ENCODE assay signal across 8 mouse cellular contexts in the genomic region with DNA sequence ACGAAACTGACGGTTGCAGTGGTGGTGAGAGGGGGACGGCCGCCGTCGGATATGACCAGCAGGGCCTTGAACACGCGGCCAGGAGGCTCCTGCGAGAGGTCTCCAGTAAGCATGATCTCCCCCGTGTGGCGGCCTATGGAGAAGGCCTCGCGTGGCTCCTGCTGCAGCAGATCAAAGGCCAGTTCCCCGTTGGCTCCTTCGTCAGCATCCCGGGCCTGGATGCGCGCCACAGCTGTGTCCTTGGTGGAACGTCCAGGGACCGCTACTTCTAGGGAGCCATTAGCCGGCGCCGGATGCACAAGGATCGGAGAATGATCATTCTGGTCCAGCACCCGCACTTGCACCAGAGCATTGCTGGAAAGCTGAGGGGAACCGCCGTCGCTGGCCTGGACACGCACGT. TPM values are rescaled to one million over a fixed set of nuclear protein-coding genes. Genes with fewer than 3 reads are reported as not detected.
DNase-seq lines count a peak whose midpoint lies in the region; ATAC-seq lines count a peak whose summit lies in the region.

No protein-coding gene starts in this region.

- no peak for ATAC-seq in heart, embryonic 15.5 days (replicated peaks; ENCODE audit: insufficient number of reproducible peaks, insufficient read depth, low FRiP score, low read depth)
- no peak for ATAC-seq in stomach, embryonic 16.5 days (ENCODE audit: insufficient read depth, low FRiP score)

- 6% methylated on average over 30 of the region's 30 CpGs for WGBS in heart, embryonic 15.5 days
- WGBS in stomach, embryonic 16.5 days, result 7% methylated on average over 30 of the region's 30 CpGs

- no peaks in the 10 kb centered on the region for H3K9me3 ChIP-seq in heart, embryonic 15.5 days (replicated peaks)
- no peaks in the 10 kb centered on the region for H3K9me3 ChIP-seq in stomach, embryonic 16.5 days (replicated peaks; ENCODE audit: control insufficient read depth, low read length)

- H3K27me3 ChIP-seq in heart, embryonic 15.5 days, result peaks cover 89% of the 10 kb centered on the region
- H3K27me3 ChIP-seq in stomach, embryonic 16.5 days (ENCODE audit: control insufficient read depth, insufficient read depth, low read length), result peaks cover 71% of the 10 kb centered on the region

- no peaks in the 10 kb centered on the region for H3K36me3 ChIP-seq in heart, embryonic 15.5 days
- no peaks in the 10 kb centered on the region for H3K36me3 ChIP-seq in stomach, embryonic 16.5 days (ENCODE audit: control insufficient read depth, insufficient read depth, low read length)

- no peak overlapping the region for H3K4me2 ChIP-seq in heart, embryonic 15.5 days
- H3K4me2 ChIP-seq in stomach, embryonic 16.5 days (ENCODE audit: low read depth, low read length), result peak overlapping the region; percentile 88; the same call in 1 of the 2 replicates

- H3K9ac ChIP-seq in heart, embryonic 15.5 days, result no peak overlapping the region
- H3K9ac ChIP-seq in stomach, embryonic 16.5 days (ENCODE audit: low read length), result no peak overlapping the region

- intact Hi-C loops in left cerebral cortex, postnatal 4 days (cut with DNase I), result loop anchor here (2.0 to 5.0 kb wide), 2 partner anchors 150 to 443 kb away; no protein-coding TSS in a partner anchor

- H3K27ac ChIP-seq in heart, embryonic 15.5 days, result no peak overlapping the region
- H3K27ac ChIP-seq in stomach, embryonic 16.5 days (ENCODE audit: low read length), result no peak overlapping the region

- peak overlapping the region; percentile 35; the same call in 1 of the 2 replicates for H3K4me3 ChIP-seq in heart, embryonic 15.5 days
- peak overlapping the region; percentile 28 for H3K4me3 ChIP-seq in stomach, embryonic 16.5 days (replicated peaks; ENCODE audit: low read length)

- peak; percentile 30 to 62 for DNase-seq in adrenal gland, adult (ENCODE audit: inconsistent age in 2 of 2, low spot score in 1 of 2)
- no peak for DNase-seq in adrenal gland, postnatal 4 days (ENCODE audit: low spot score in 2 of 2)
- peak; percentile 5 for DNase-seq in lung, postnatal 10 days
- no peak for DNase-seq in lung, postnatal 36 days
- peak; percentile 53 for DNase-seq in left cerebral cortex, postnatal 4 days
- no peak for DNase-seq in spleen, postnatal 14 days (ENCODE audit: low spot score in 2 of 2)

- H3K4me1 ChIP-seq in heart, embryonic 15.5 days (replicated peaks), result peaks cover 43% of the 10 kb centered on the region
- peaks cover 37% of the 10 kb centered on the region for H3K4me1 ChIP-seq in stomach, embryonic 16.5 days (ENCODE audit: control insufficient read depth, insufficient read depth, low read length)

RNA-seq across cellular contexts. Expression of a gene that starts 2.1 kb away (rescaled TPM):
- 1 to 10 TPM in 1 of 2 experiments, under 1 TPM in 1; 0.87 to 1.1 TPM for total RNA-seq in adrenal gland, postnatal 4 days (2021)
- polyA plus RNA-seq in heart, embryonic 15.5 days (2015; fragmentation: Nextera tagmentation; extraction: Ambion mirVana), result 0.06 and 0.28 TPM in 2 replicates
- total RNA-seq in left cerebral cortex, postnatal 4 days (2021), result 10 to 100 TPM; 77.9 to 83.4 TPM
- polyA plus RNA-seq in stomach, embryonic 16.5 days (2015; fragmentation: Nextera tagmentation; extraction: Ambion mirVana), result 0.27 and 0.32 TPM in 2 replicates

Comparison
In these comparisons a context has a peak if more than half of its experiments do, and no peak if none do; other contexts are left out.
1. DNase-seq: peak in adrenal gland, adult (2 of 2), lung, postnatal 10 days (single experiment) and left cerebral cortex, postnatal 4 days (single experiment); none in adrenal gland, postnatal 4 days (0 of 2), lung, postnatal 36 days (single experiment) and spleen, postnatal 14 days (0 of 2).
2. RNA of a gene that starts 2.1 kb away (total RNA-seq): 77.9 to 83.4 TPM in left cerebral cortex, postnatal 4 days; 0.87 to 1.1 TPM in adrenal gland, postnatal 4 days; every median in the first group is over 10 times any median in the second.